Mouse (Mus musculus) lung, embryonic 15.5 days (tissue): ENCODE measurements at regions not wholly inside any gene's neighbourhood (a gene's known extent, or its start where the extent isn't known, plus 50 kb on each side); places are given as distances from the start of the nearest gene placed in this dataset.

ENCODE experiments used
- ATAC-seq: fragments of 200-750 bp; cut with Nextera tagmentation; 2 replicates; pipeline ENCODE4 v1.8.0; 2017; ENCODE audit warnings: moderate number of reproducible peaks, borderline replicate concordance; ENCODE audit not compliant: low FRiP score, low TSS enrichment; ENCODE audit errors: extremely low read depth
- H3K27ac ChIP-seq: fragments of 300-500 bp; sonication (generic); 2 replicates; pipeline ENCODE4 v1.5.1; 2015; ENCODE audit warnings: moderate library complexity, mild to moderate bottlenecking, inconsistent platforms
- H3K27me3 ChIP-seq: fragments of 300-500 bp; sonication (generic); 2 replicates; pipeline ENCODE4 v1.6.1; 2015; ENCODE audit warnings: inconsistent platforms
- H3K36me3 ChIP-seq: fragments of 300-500 bp; sonication (generic); 2 replicates; pipeline ENCODE4 v1.6.1; 2015; ENCODE audit warnings: inconsistent platforms
- H3K4me1 ChIP-seq: fragments of 300-500 bp; sonication (generic); 2 replicates; pipeline ENCODE4 v1.6.1; 2015; ENCODE audit warnings: inconsistent platforms
- H3K4me2 ChIP-seq: fragments of 300-500 bp; sonication (generic); 2 replicates; pipeline ENCODE4 v1.6.1; 2015; ENCODE audit warnings: inconsistent platforms, mild to moderate bottlenecking, moderate library complexity
- H3K4me3 ChIP-seq: fragments of 300-500 bp; sonication (generic); 2 replicates; pipeline ENCODE4 v1.5.1; 2015; ENCODE audit warnings: mild to moderate bottlenecking, inconsistent platforms
- H3K9ac ChIP-seq: fragments of 300-500 bp; sonication (generic); 2 replicates; pipeline ENCODE4 v1.6.1; 2015; ENCODE audit warnings: inconsistent platforms
- H3K9me3 ChIP-seq: fragments of 300-500 bp; sonication (generic); 2 replicates; pipeline ENCODE4 v1.6.1; 2016; ENCODE audit warnings: inconsistent platforms
- WGBS: fragments of 180-500 bp; shearing (Covaris S2); methylation state at CpG from one replicate; pipeline ENCODE4 v1.1.7; 2015; 5-methylcytosine and 5-hydroxymethylcytosine counted together

GRCm38 (mm10) chr8:10805405-10806151 is 202.7 kb downstream of the Irs2 start:
- H3K4me2 ChIP-seq = peak overlapping the region; percentile 29

DNA sequence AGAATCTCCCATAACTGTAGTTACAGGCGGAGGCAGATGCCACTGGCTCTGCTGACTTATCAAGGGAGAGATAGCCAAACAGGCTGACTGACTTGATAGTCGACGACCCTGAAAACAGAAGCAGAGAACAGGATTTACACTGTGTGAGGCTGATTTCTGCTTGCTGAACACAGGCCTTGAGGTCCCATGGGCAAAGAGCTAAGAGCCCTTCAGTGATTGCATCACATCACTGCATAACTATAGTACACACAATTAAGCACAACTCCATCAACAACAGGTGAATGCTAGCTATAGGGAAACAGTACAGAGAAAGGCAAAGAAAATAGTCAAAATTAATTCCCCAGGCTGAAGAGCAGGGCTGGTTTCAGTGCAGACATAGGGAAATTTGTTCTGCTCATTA is 203.3 kb downstream of the Irs2 start:
- no peak overlapping the region for H3K4me3 ChIP-seq
- H3K27me3 ChIP-seq = no peaks in the 10 kb centered on the region
- no peak overlapping the region for H3K27ac ChIP-seq
- H3K9ac ChIP-seq = no peak overlapping the region
- 54% methylated on average over 3 of the region's 3 CpGs for WGBS
- ATAC-seq = no peak
- H3K36me3 ChIP-seq = no peaks in the 10 kb centered on the region
- no peaks in the 10 kb centered on the region for H3K9me3 ChIP-seq
- H3K4me1 ChIP-seq = peaks cover 9% of the 10 kb centered on the region
- H3K4me2 ChIP-seq = no peak overlapping the region

More at GRCm38 (mm10) chr8:10805405-10806151, 202.7 kb downstream of the Irs2 start:
- no peak overlapping the region for H3K4me3 ChIP-seq
- no peaks in the 10 kb centered on the region for H3K27me3 ChIP-seq
- no peaks in the 10 kb centered on the region for H3K36me3 ChIP-seq
- no peak overlapping the region for H3K9ac ChIP-seq
- H3K27ac ChIP-seq = no peak overlapping the region
- no peaks in the 10 kb centered on the region for H3K9me3 ChIP-seq
- WGBS = 11% methylated on average over 23 of the region's 25 CpGs
- H3K4me1 ChIP-seq = peaks cover 9% of the 10 kb centered on the region
- ATAC-seq = no peak

GRCm38 (mm10) chr8:10802003-10802402 is 206.3 kb downstream of the Irs2 start:
- Histone ChIP-seq H3K4me3 (no peak overlapping the region), H3K9me3 (no peaks in the 10 kb centered on the region), H3K9ac (no peak overlapping the region), H3K4me1 (peaks cover 9% of the 10 kb centered on the region), H3K27ac (no peak overlapping the region), H3K4me2 (no peak overlapping the region), H3K27me3 (no peaks in the 10 kb centered on the region), H3K36me3 (no peaks in the 10 kb centered on the region)
- no peak; the same call in 1 of the 2 replicates for ATAC-seq

DNA sequence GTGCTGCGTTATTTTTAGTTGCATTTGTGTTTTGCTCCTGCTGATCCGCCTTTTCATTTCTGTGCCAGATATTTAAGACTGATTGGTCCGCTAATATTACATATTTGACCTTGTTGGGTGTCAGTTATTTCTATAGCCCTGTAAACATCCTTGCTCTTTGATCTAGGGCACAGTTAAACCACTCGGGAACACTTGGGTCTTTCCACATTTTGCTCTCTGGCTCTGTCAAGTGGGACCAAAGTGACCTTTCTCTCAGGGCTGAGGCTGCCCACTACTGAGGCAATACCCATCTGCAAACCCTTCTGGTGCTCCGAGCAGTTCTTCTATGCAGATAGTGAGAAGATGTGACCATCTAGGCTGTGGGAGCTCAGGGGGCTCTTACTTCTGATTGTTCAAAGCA is 206.7 kb downstream of the Irs2 start:
- ATAC-seq = no peak; the same call in 1 of the 2 replicates
- Histone ChIP-seq H3K36me3 (no peaks in the 10 kb centered on the region), H3K4me3 (no peak overlapping the region), H3K27ac (no peak overlapping the region), H3K9ac (no peak overlapping the region), H3K4me1 (peaks cover 9% of the 10 kb centered on the region), H3K4me2 (no peak overlapping the region), H3K27me3 (no peaks in the 10 kb centered on the region), H3K9me3 (no peaks in the 10 kb centered on the region)
- WGBS = 31% methylated on average over 5 of the region's 5 CpGs

GRCm38 (mm10) chr8:10798444-10798843 is 209.8 kb downstream of the Irs2 start:
- no peaks in the 10 kb centered on the region for H3K36me3 ChIP-seq
- peaks cover 13% of the 10 kb centered on the region for H3K4me1 ChIP-seq
- no peak overlapping the region for H3K9ac ChIP-seq
- no peak overlapping the region for H3K4me3 ChIP-seq
- no peaks in the 10 kb centered on the region for H3K27me3 ChIP-seq
- no peak for ATAC-seq
- WGBS = 89% methylated on average over 1 of the region's 1 CpGs
- no peaks in the 10 kb centered on the region for H3K9me3 ChIP-seq
- H3K4me2 ChIP-seq = no peak overlapping the region
- no peak overlapping the region for H3K27ac ChIP-seq

DNA sequence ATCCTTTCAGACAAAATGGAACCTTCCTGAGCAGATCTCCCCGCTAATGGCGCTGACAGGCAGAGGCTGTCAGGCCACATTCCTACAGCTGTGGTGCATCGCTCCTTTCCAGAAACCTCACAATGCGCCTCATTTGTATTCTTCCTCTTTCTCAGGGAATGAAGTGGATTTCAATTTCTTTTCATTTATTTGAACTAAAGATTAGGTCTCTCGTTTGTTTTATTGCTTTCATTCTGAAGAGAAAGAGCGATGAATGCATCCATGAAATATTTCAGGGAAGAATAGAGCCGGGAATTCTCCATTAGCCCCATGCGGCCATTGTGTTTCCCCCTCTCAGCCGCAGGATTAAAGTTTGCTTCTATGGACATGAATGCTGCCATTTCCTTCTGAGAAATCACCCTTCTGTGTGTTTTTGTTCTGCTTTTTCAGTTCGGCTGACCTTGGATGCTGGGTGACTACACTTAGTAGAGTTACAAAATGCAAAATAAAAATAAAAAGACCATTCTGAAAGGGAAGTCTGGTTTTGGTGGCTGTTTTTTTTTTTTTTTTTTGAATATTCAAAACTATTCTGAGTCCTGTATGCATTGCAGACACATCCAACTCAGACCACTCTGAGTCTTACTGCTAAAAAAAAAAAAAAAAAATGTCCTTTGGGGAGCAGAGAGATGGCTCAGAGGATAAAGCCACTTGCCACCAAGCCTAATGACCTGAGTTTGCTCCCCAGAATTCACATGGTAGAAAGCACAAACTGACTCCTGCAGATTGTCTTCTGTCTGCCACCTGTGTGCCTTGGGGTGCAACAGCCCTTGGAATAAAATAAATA is 213.7 kb downstream of the Irs2 start:
- no peak overlapping the region for H3K4me2 ChIP-seq
- no peaks in the 10 kb centered on the region for H3K27me3 ChIP-seq
- H3K9me3 ChIP-seq = no peaks in the 10 kb centered on the region
- no peak overlapping the region for H3K9ac ChIP-seq
- WGBS = 44% methylated on average over 10 of the region's 10 CpGs
- H3K27ac ChIP-seq = no peak overlapping the region
- H3K36me3 ChIP-seq = no peaks in the 10 kb centered on the region
- H3K4me1 ChIP-seq = peaks cover 10% of the 10 kb centered on the region; the same call in 1 of the 2 replicates
- ATAC-seq = peak; percentile 47; the same call in 1 of the 2 replicates
- H3K4me3 ChIP-seq = no peak overlapping the region

GRCm38 (mm10) chr8:10793670-10794366 is 214.4 kb downstream of the Irs2 start:
- no peak overlapping the region for H3K4me3 ChIP-seq
- no peak for ATAC-seq
- 95% methylated on average over 9 of the region's 9 CpGs for WGBS
- H3K4me2 ChIP-seq = no peak overlapping the region
- no peaks in the 10 kb centered on the region for H3K27me3 ChIP-seq
- H3K27ac ChIP-seq = no peak overlapping the region
- no peaks in the 10 kb centered on the region for H3K9me3 ChIP-seq
- no peaks in the 10 kb centered on the region for H3K36me3 ChIP-seq
- peaks cover 10% of the 10 kb centered on the region; the same call in 1 of the 2 replicates for H3K4me1 ChIP-seq
- H3K9ac ChIP-seq = no peak overlapping the region

GRCm38 (mm10) chr8:10788496-10789200 is 219.6 kb downstream of the Irs2 start:
- peak overlapping the region; percentile 56 for H3K27ac ChIP-seq

DNA sequence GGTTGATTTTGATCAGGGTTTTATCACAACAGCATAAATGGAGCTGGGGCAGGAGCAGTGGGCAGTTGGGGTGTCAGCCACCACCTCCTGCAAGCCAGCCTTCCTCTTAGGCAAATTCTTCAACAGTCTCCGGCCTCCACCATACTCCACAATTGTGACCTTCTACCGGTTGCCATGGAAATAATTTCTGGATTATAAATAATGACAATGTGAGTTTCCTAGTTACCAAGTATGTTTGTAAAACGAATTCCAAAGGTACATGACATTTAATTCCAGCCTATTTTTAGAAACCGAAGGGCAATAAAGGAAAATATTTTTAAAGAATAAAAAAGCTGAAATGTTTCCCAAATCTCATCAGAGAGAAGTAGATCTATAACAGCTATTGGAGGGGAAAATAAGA is 222.5 kb downstream of the Irs2 start:
- H3K9me3 ChIP-seq = no peaks in the 10 kb centered on the region
- H3K27me3 ChIP-seq = no peaks in the 10 kb centered on the region
- 48% methylated on average over 4 of the region's 4 CpGs for WGBS
- H3K4me2 ChIP-seq = no peak overlapping the region
- H3K4me3 ChIP-seq = no peak overlapping the region
- H3K9ac ChIP-seq = no peak overlapping the region
- H3K36me3 ChIP-seq = no peaks in the 10 kb centered on the region
- no peak for ATAC-seq
- H3K4me1 ChIP-seq = peaks cover 8% of the 10 kb centered on the region; the same call in 1 of the 2 replicates
- H3K27ac ChIP-seq = no peak overlapping the region

More at GRCm38 (mm10) chr8:10788496-10789200, 219.6 kb downstream of the Irs2 start:
- WGBS = 38% methylated on average over 8 of the region's 8 CpGs
- Histone ChIP-seq H3K4me2 (no peak overlapping the region), H3K9ac (no peak overlapping the region), H3K36me3 (no peaks in the 10 kb centered on the region), H3K4me1 (peaks cover 10% of the 10 kb centered on the region; the same call in 1 of the 2 replicates), H3K27me3 (no peaks in the 10 kb centered on the region), H3K4me3 (no peak overlapping the region), H3K9me3 (no peaks in the 10 kb centered on the region)
- peak; percentile 48; the same call in 1 of the 2 replicates for ATAC-seq

DNA sequence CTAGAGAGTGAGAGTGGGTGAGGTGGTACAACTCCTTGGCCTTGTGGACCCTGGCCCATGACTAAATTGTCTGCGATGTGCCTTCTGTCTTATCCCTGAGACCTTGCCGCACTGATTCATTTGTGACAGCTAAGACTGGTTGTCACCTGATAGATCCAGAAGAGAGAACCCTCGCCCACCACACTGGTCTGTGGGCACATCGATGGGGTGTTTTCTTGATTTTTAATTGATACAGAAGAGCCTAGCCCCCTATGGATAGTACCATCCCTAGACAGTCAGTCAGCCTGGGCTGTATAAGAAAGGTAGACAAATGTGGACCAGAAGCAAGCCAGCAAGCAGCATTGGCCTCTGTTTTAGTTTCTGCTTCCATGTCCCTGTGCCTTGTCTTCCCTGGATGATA is 222.9 kb downstream of the Irs2 start:
- 91% methylated on average over 4 of the region's 4 CpGs for WGBS
- Histone ChIP-seq H3K27me3 (no peaks in the 10 kb centered on the region), H3K9ac (no peak overlapping the region), H3K4me1 (peaks cover 8% of the 10 kb centered on the region; the same call in 1 of the 2 replicates), H3K4me3 (no peak overlapping the region), H3K27ac (no peak overlapping the region), H3K36me3 (no peaks in the 10 kb centered on the region), H3K9me3 (no peaks in the 10 kb centered on the region), H3K4me2 (no peak overlapping the region)
- no peak for ATAC-seq

DNA sequence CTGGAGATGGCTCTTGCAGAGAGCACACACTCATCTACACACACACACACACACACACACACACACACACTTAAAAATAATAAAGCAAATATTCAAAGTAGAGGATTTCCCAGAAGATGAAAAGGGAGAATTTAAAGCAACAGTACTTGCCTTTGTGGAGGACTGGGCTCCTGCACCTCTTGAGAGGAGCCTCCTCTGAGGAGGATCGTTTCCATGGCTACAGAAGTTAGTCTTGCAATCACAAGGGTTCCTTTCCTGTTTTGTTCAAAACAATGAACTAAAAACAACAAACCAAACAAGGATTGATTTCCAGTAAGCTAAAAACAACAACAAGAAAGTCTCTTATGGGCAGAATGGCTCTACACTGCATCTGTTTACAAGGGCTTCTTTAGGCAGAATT is 223.8 kb downstream of the Irs2 start:
- 44% methylated on average over 1 of the region's 1 CpGs for WGBS
- H3K27ac ChIP-seq = no peak overlapping the region
- no peak for ATAC-seq
- H3K27me3 ChIP-seq = no peaks in the 10 kb centered on the region
- H3K9me3 ChIP-seq = no peaks in the 10 kb centered on the region
- H3K4me3 ChIP-seq = no peak overlapping the region
- H3K36me3 ChIP-seq = no peaks in the 10 kb centered on the region
- H3K4me2 ChIP-seq = no peak overlapping the region
- peaks cover 4% of the 10 kb centered on the region; the same call in 1 of the 2 replicates for H3K4me1 ChIP-seq
- H3K9ac ChIP-seq = no peak overlapping the region
